Mouse (Mus musculus) lung, adult 2 months (tissue): ENCODE results near the gene Arfgap2.

Source experiments
- CTCF ChIP-seq: fragments of 200-500 bp; IDR thresholded peaks from 2 replicates; pipeline ENCODE4 v1.5.1; 2011; ENCODE audit warnings: mild to moderate bottlenecking, low read length, control low read depth; ENCODE audit not compliant: insufficient read depth
- POLR2A ChIP-seq: fragments of 200-500 bp; IDR thresholded peaks from 2 replicates; pipeline ENCODE4 v1.6.1; 2011; ENCODE audit warnings: low read depth, mild to moderate bottlenecking, control low read depth, low read length, borderline replicate concordance; ENCODE audit errors: extremely low read depth

DNA sequence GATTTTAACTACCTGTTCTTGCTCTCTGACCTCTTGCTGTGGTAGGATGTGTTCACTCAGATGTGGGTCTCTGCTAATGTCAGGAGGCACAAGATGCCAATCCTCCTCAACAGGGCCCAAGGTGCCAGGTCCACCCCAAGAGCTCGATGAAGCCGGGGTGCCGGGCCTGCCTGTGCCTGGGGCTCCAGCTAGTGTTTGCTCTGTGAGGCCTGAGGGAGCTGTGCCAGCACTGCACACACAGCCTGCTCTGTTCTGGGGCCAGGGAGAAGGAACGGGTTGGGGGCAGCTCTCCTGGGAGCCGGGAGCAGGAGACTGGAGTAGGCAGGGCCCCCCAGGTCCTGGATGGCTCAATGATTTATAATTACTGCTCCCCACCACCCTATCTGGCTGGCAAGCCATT lies 6.7 kb upstream of the Arfgap2 start:
- TF ChIP-seq POLR2A (no peak), CTCF (no peak)
